Mouse (Mus musculus): ENCODE measurements around the gene Tas2r119. TPM values are rescaled to one million over a fixed set of nuclear protein-coding genes. Genes with fewer than 3 reads are reported as not detected.

The Tas2r119 gene
- not detected in 2 replicates for polyA plus RNA-seq (2012; rRNA removed)

GRCm38 (mm10) chr15:32176989-32177388, at the start of gene Tas2r119:
TSS of gene Tas2r119 (plus strand) at chr15:32177289.
- TF ChIP-seq POLR2A (IDR thresholded peaks at IDR 0.05; ENCODE audit: low read depth, low read length): no peak
- no peak for TF ChIP-seq CTCF (IDR thresholded peaks at IDR 0.05; ENCODE audit: extremely low read depth, insufficient read depth, insufficient read length, insufficient replicate concordance)
- Histone ChIP-seq H3K4me1 (ENCODE audit: control insufficient read depth, insufficient read depth, insufficient read length) (no peaks in the 10 kb centered on the region), H3K4me3 (ENCODE audit: extremely low read depth, insufficient read depth, insufficient read length) (no peak within 1 kb of the TSS), H3K27me3 (ENCODE audit: control insufficient read depth, insufficient read depth, low read length) (no peaks in the 10 kb centered on the region; the same call in 1 of the 2 replicates), H3K27ac (ENCODE audit: insufficient read depth, low read length) (no peak within 1 kb of the TSS), H3K36me3 (ENCODE audit: control insufficient read depth, insufficient read depth, low read length) (no peaks in the 10 kb centered on the region)
- no peak for DNase-seq (ENCODE audit: low read depth in 1 of 2, low spot score in 2 of 2)
- 80% methylated on average over 4 of the region's 4 CpGs for WGBS

DNA sequence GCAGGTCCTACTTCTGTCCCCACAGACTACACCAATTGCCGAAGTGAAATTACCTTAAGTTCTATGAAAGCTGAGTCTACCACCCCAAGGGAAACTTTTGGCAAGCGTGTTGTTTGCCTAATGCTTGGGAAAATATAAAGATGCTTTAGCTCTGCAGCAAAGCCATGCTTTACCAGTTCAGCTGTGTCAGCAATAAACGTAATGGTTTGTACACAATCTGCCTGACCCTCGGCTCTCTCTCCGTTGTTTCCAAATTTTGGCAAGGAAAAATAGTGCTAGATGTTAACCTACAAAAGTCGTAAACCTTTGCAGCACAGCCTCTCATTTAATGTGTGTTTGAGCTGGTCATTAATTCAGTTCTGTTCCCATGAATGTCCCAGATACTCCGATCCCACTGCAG, 44.8 kb upstream of the Tas2r119 start:
- H3K36me3 ChIP-seq (ENCODE audit: control insufficient read depth, insufficient read depth, low read length): no peaks in the 10 kb centered on the region
- H3K27ac ChIP-seq (ENCODE audit: insufficient read depth, low read length): no peak overlapping the region
- WGBS: 89% methylated on average over 7 of the region's 7 CpGs
- no peaks in the 10 kb centered on the region for H3K4me1 ChIP-seq (ENCODE audit: control insufficient read depth, insufficient read depth, insufficient read length)
- DNase-seq (ENCODE audit: low read depth in 1 of 2, low spot score in 2 of 2): no peak
- H3K27me3 ChIP-seq (ENCODE audit: control insufficient read depth, insufficient read depth, low read length): no peaks in the 10 kb centered on the region
- H3K4me3 ChIP-seq (ENCODE audit: extremely low read depth, insufficient read depth, insufficient read length): no peak overlapping the region
- TF ChIP-seq CTCF (IDR thresholded peaks at IDR 0.05; ENCODE audit: extremely low read depth, insufficient read depth, insufficient read length, insufficient replicate concordance): no peak
- TF ChIP-seq POLR2A (IDR thresholded peaks at IDR 0.05; ENCODE audit: low read depth, low read length): no peak

- DNase-seq (ENCODE audit: low read depth in 1 of 2, low spot score in 2 of 2): no peak
- H3K4me1 ChIP-seq (ENCODE audit: control insufficient read depth, insufficient read depth, insufficient read length): no peaks in the 10 kb centered on the region
- TF ChIP-seq POLR2A (IDR thresholded peaks at IDR 0.05; ENCODE audit: low read depth, low read length) (no peak), CTCF (IDR thresholded peaks at IDR 0.05; ENCODE audit: extremely low read depth, insufficient read depth, insufficient read length, insufficient replicate concordance) (no peak)
- no peaks in the 10 kb centered on the region for H3K27me3 ChIP-seq (ENCODE audit: control insufficient read depth, insufficient read depth, low read length)
- no peak overlapping the region for H3K4me3 ChIP-seq (ENCODE audit: extremely low read depth, insufficient read depth, insufficient read length)
- H3K27ac ChIP-seq (ENCODE audit: insufficient read depth, low read length): no peak overlapping the region
- H3K36me3 ChIP-seq (ENCODE audit: control insufficient read depth, insufficient read depth, low read length): no peaks in the 10 kb centered on the region
These were observed 35.4 kb upstream of the Tas2r119 start for GRCm38 (mm10) chr15:32141657-32142056.

DNA sequence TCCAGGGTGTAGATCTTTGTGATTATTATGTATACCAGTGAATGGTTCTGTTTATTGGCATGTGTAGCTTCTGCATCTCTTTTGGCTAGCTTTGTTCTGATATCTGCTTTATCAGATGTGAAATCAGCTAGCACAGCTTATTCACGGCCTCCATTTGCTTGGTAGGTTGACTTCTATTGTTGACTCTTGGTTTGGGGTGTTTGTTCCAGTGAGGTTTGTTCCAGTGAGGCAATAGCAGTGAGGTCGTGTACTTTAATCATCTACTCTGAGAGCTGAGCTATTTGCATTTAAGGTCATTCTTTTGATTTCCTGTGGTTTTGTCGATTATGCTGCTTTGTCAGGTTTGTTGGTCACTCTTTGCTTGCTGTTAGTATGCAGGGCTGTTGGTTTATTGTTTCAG, 32.8 kb upstream of the Tas2r119 start:
- no peaks in the 10 kb centered on the region for H3K4me1 ChIP-seq (ENCODE audit: control insufficient read depth, insufficient read depth, insufficient read length)
- H3K27me3 ChIP-seq (ENCODE audit: control insufficient read depth, insufficient read depth, low read length): no peaks in the 10 kb centered on the region
- H3K4me3 ChIP-seq (ENCODE audit: extremely low read depth, insufficient read depth, insufficient read length): no peak overlapping the region
- 40% methylated on average over 3 of the region's 3 CpGs for WGBS
- DNase-seq (ENCODE audit: low read depth in 1 of 2, low spot score in 2 of 2): no peak
- H3K27ac ChIP-seq (ENCODE audit: insufficient read depth, low read length): no peak overlapping the region
- TF ChIP-seq CTCF (IDR thresholded peaks at IDR 0.05; ENCODE audit: extremely low read depth, insufficient read depth, insufficient read length, insufficient replicate concordance) (no peak), POLR2A (IDR thresholded peaks at IDR 0.05; ENCODE audit: low read depth, low read length) (no peak)
- H3K36me3 ChIP-seq (ENCODE audit: control insufficient read depth, insufficient read depth, low read length): no peaks in the 10 kb centered on the region

DNA sequence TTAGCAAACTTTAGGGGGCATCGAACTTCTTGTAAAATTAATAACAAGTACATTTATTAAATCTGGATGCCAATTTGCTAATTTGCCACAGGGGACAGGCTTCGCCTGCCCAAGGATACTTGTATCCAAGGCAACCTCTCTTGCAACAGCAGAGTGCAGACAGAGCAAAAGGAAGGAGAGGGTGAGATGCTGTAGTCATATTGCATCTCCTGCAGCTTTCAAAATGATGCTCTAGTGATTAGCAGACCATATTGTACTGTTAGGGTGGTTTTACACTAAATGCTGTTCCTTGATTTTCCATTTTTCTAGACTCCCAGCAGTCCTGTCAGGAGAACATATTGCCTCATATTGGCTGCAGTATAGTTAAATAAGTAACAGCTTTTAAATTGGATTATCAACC, 23.7 kb upstream of the Tas2r119 start:
- H3K27ac ChIP-seq (ENCODE audit: insufficient read depth, low read length): no peak overlapping the region
- 90% methylated on average over 2 of the region's 2 CpGs for WGBS
- DNase-seq (ENCODE audit: low read depth in 1 of 2, low spot score in 2 of 2): no peak
- H3K36me3 ChIP-seq (ENCODE audit: control insufficient read depth, insufficient read depth, low read length): no peaks in the 10 kb centered on the region
- H3K4me1 ChIP-seq (ENCODE audit: control insufficient read depth, insufficient read depth, insufficient read length): no peaks in the 10 kb centered on the region
- H3K27me3 ChIP-seq (ENCODE audit: control insufficient read depth, insufficient read depth, low read length): no peaks in the 10 kb centered on the region
- no peak overlapping the region for H3K4me3 ChIP-seq (ENCODE audit: extremely low read depth, insufficient read depth, insufficient read length)
- TF ChIP-seq CTCF (IDR thresholded peaks at IDR 0.05; ENCODE audit: extremely low read depth, insufficient read depth, insufficient read length, insufficient replicate concordance) (no peak), POLR2A (IDR thresholded peaks at IDR 0.05; ENCODE audit: low read depth, low read length) (no peak)

DNA sequence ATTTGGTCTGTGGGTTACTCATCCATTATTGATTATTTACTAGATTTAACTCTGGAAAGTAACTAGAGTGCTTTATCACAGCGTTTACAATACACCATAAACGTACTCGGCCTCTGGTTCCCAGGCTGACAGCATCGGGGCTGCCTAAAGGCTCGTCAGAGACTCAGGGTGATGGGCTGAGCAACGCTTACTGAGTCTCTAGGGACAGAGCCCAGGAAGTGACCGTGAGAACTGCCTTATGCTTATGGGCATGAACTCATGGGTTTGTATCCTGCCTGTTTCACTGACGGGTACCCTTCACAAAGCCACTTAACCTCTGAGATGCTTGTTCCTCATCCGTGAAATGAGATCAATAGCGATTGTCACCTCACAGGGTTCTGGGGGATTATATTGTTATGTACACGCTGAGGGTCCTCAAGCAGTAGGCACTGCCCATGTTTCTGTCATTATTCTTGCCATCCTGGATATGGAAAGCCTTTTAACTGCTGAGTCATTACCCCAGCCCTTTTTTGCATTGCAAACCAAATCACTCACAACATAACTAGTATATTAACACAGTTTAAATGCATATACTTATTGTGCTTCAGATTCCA, 23.1 kb upstream of the Tas2r119 start:
- 79% methylated on average over 11 of the region's 11 CpGs for WGBS
- TF ChIP-seq CTCF (IDR thresholded peaks at IDR 0.05; ENCODE audit: extremely low read depth, insufficient read depth, insufficient read length, insufficient replicate concordance) (no peak), POLR2A (IDR thresholded peaks at IDR 0.05; ENCODE audit: low read depth, low read length) (no peak)
- H3K4me1 ChIP-seq (ENCODE audit: control insufficient read depth, insufficient read depth, insufficient read length): no peaks in the 10 kb centered on the region

DNA sequence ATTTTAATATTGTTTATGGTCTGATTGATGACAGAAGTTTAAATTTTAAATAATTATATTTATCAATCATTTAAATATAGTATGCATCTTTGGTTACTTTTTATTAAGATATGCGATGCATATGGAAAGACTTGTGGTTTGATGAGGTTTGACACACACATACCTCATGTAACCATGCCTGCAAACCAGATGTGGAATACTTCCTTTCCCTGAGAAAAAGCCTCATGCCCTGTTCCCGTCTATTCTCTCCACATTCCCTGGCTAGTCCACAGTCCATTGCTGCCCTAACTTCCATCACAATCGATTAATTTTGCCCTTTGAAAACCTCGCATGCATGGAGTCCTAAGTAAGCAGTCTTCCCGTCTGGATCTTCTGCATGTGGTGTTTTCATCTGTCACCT, 21.0 kb upstream of the Tas2r119 start:
- Histone ChIP-seq H3K4me1 (ENCODE audit: control insufficient read depth, insufficient read depth, insufficient read length) (no peaks in the 10 kb centered on the region), H3K27ac (ENCODE audit: insufficient read depth, low read length) (no peak overlapping the region), H3K4me3 (ENCODE audit: extremely low read depth, insufficient read depth, insufficient read length) (no peak overlapping the region), H3K36me3 (ENCODE audit: control insufficient read depth, insufficient read depth, low read length) (no peaks in the 10 kb centered on the region), H3K27me3 (ENCODE audit: control insufficient read depth, insufficient read depth, low read length) (no peaks in the 10 kb centered on the region)
- DNase-seq (ENCODE audit: low read depth in 1 of 2, low spot score in 2 of 2): no peak
- TF ChIP-seq POLR2A (IDR thresholded peaks at IDR 0.05; ENCODE audit: low read depth, low read length) (no peak), CTCF (IDR thresholded peaks at IDR 0.05; ENCODE audit: extremely low read depth, insufficient read depth, insufficient read length, insufficient replicate concordance) (no peak)
- WGBS: 82% methylated on average over 5 of the region's 5 CpGs

More for the DNA sequence above, 23.1 kb upstream of the Tas2r119 start:
- DNase-seq (ENCODE audit: low read depth in 1 of 2, low spot score in 2 of 2): no peak
- no peaks in the 10 kb centered on the region for H3K27me3 ChIP-seq (ENCODE audit: control insufficient read depth, insufficient read depth, low read length)
- H3K27ac ChIP-seq (ENCODE audit: insufficient read depth, low read length): no peak overlapping the region
- no peak overlapping the region for H3K4me3 ChIP-seq (ENCODE audit: extremely low read depth, insufficient read depth, insufficient read length)
- no peaks in the 10 kb centered on the region for H3K36me3 ChIP-seq (ENCODE audit: control insufficient read depth, insufficient read depth, low read length)
